Mouse (Mus musculus) lung, embryonic 16.5 days (tissue): ENCODE results near the gene Kpna1. TPM values are rescaled to one million over a fixed set of nuclear protein-coding genes. Genes with fewer than 3 reads are reported as not detected.
A peak's percentile ranks its signal among the peaks of the same experiment; 100 is the strongest.
"Not testable (repeated sequence)": the region's sequence is repeated elsewhere in the genome, so short reads cannot be mapped to it uniquely, and the experiment has no call there.

Experiments used
- ATAC-seq: fragments of 200-750 bp; cut with Nextera tagmentation; 2 replicates; pipeline ENCODE4 v1.8.0; 2017; ENCODE audit warnings: low read depth, mild to moderate bottlenecking, moderate library complexity
- H3K27ac ChIP-seq: fragments of 300-500 bp; sonication (generic); 2 replicates; pipeline ENCODE4 v1.5.1; 2014; ENCODE audit warnings: mild to moderate bottlenecking, control low read depth, low read length
- H3K27me3 ChIP-seq: fragments of 300-500 bp; sonication (generic); 2 replicates; pipeline ENCODE4 v1.6.1; 2014; ENCODE audit warnings: low read depth, low read length, mixed read lengths; ENCODE audit not compliant: control insufficient read depth, insufficient read depth
- H3K36me3 ChIP-seq: fragments of 300-500 bp; sonication (generic); 2 replicates; pipeline ENCODE4 v1.6.1; 2014; ENCODE audit warnings: low read length; ENCODE audit not compliant: control insufficient read depth, insufficient read depth
- H3K4me1 ChIP-seq: fragments of 300-500 bp; sonication (generic); replicated peaks from 2 replicates; pipeline ENCODE4 v1.6.1; 2014; ENCODE audit warnings: low read length, mixed read lengths; ENCODE audit not compliant: control insufficient read depth, insufficient read depth
- H3K4me2 ChIP-seq: fragments of 300-500 bp; sonication (generic); 2 replicates; pipeline ENCODE4 v1.6.1; 2014; ENCODE audit warnings: low read depth, low read length, control low read depth
- H3K4me3 ChIP-seq: fragments of 300-500 bp; sonication (generic); 2 replicates; pipeline ENCODE4 v1.5.1; 2014; ENCODE audit warnings: mild to moderate bottlenecking, low read length, control low read depth
- H3K9ac ChIP-seq: fragments of 300-500 bp; sonication (generic); 2 replicates; pipeline ENCODE4 v1.6.1; 2014; ENCODE audit warnings: low read length, control low read depth
- H3K9me3 ChIP-seq: fragments of 300-500 bp; sonication (generic); 2 replicates; pipeline ENCODE4 v1.6.1; 2016; ENCODE audit warnings: low read length; ENCODE audit not compliant: control insufficient read depth
- WGBS: fragments of 180-500 bp; shearing (Covaris S2); extraction: QIAGEN DNeasy Blood & Tissue Kit; methylation state at CpG from one replicate; pipeline ENCODE4 v1.1.7; 2014; 5-methylcytosine and 5-hydroxymethylcytosine counted together
- polyA plus RNA-seq: library from polyadenylated mRNA; unstranded; fragments of >200 nt; fragmentation: Nextera tagmentation; extraction: Ambion mirVana; gene quantifications from 2 replicates; pipeline ENCODE4 v1.2.1, GENCODE M21; 2015

The Kpna1 gene
- 29.5 and 34.8 TPM in 2 replicates for polyA plus RNA-seq

DNA sequence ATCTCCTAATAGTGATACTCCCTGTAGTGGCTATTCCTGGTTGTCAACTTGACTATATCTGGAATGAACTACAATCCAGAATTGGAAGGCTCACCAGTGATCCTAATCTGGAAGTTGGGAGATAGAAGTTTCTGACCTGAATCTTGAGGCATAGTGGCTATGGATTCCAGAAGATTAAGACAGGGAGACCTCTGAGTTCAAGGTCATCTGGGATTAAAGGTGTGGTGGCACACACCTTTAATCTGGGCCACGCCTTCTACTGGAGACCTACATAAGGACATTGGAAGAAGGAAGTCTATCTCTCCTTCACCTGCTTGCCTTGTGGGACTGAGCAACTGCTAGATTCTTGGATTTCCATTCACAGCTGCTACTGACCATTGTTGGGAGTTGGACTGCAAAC is at the start of gene Kpna1:
Kpna1 (plus strand) TSS at position 301 of the 400 bp plus-strand sequence.
- not testable (repeated sequence) for H3K36me3 ChIP-seq, H3K9ac ChIP-seq, H3K27me3 ChIP-seq, H3K27ac ChIP-seq, H3K9me3 ChIP-seq, H3K4me1 ChIP-seq, H3K4me2 ChIP-seq, ATAC-seq, H3K4me3 ChIP-seq
- WGBS, result 100% methylated on average over 1 of the region's 1 CpGs

GRCm38 (mm10) chr16:35932179-35933055 is 46.1 kb upstream of the Kpna1 start:
- H3K4me1 ChIP-seq, result no peaks in the 10 kb centered on the region; the same call in 1 of the 2 replicates
- no peak overlapping the region for H3K4me2 ChIP-seq
- no peak overlapping the region for H3K27ac ChIP-seq
- H3K27me3 ChIP-seq, result no peaks in the 10 kb centered on the region
- H3K4me3 ChIP-seq, result no peak overlapping the region
- H3K9me3 ChIP-seq, result no peaks in the 10 kb centered on the region
- no peak overlapping the region for H3K9ac ChIP-seq
- WGBS, result 80% methylated on average over 19 of the region's 19 CpGs
- ATAC-seq, result no peak
- no peaks in the 10 kb centered on the region for H3K36me3 ChIP-seq

DNA sequence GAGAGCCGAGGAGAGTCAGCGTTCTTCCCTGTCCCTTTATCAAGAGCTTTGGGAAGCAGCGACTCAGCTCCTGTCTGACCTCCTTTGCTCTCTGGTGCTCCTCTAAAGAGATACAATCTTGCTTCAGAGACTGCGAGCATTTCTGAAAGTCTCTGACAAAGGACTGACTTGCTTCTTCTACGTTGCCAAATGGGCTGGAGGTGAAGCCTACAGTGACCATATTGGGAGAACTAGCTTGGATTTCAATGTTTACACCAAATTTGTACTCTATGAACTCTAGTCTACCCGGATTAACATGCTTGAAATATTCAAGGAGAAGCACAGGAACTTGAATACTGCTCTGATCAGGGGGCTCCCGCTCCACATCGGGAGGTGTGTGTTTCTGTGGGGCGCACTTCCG is 45.4 kb upstream of the Kpna1 start:
- 69% methylated on average over 10 of the region's 10 CpGs for whole genome bisulfite sequencing
- H3K9ac ChIP-seq, result no peak overlapping the region
- H3K36me3 ChIP-seq, result no peaks in the 10 kb centered on the region
- no peak overlapping the region for H3K4me2 ChIP-seq
- no peaks in the 10 kb centered on the region; the same call in 1 of the 2 replicates for H3K4me1 ChIP-seq
- H3K27ac ChIP-seq, result no peak overlapping the region
- H3K4me3 ChIP-seq, result no peak overlapping the region
- no peak for ATAC-seq
- no peaks in the 10 kb centered on the region for H3K9me3 ChIP-seq
- H3K27me3 ChIP-seq, result no peaks in the 10 kb centered on the region

DNA sequence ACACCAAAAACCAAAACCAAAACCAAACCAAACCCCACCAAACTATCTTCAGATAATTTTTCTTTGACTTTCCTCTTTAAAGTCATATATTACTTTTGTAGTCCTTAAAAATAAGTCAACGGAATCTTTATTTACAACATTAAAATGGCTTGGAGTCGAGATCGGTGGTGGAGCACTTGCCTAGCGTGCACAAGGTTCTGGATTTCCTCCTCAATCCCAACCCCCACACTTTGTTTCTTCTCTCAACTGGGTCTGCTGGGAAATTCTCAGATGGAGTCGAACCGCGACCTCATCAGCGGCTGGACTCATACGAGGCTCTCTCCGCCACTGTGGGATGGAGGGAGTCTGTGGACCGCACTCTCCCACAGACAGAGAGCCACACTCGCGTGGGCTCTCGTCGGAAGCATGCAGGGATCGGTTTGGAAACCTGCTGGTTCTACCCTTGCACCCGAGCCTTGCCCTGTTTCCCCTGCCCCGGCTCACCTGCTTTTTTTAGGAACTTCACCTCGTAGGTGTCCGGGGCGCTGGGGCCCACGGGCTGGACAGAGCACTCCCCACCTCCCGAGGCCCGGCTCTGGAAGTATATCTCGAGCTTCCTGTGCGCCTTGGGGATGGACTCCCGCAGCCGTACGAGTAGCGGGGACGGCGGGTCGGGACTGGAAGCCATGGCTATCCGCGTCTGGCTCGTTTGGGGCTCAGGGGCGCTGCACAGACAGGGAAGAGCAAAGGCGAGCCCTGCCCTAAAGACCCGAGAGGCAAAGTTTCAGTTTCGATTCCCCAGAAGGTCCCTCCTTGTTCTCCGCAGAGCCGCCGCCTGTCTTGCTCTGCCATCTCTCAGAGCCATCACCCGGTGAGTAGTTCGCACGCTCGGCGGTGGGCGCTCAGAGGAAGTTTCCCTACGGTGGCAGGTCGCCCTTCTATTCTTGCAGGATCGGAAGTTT is 40.1 kb upstream of the Kpna1 start, which contains the start of the genes Parp9 and Dtx3l:
Parp9 (plus strand) TSS at position 260 of the 941 bp plus-strand sequence.
Dtx3l (minus strand) TSS at position 941 of the 941 bp plus-strand sequence.
- Histone ChIP-seq H3K4me1 (peaks cover 3% of the 10 kb centered on the region), H3K27me3 (no peaks in the 10 kb centered on the region), H3K9ac (peak within 1 kb of the TSS; percentile 84), H3K9me3 (no peaks in the 10 kb centered on the region), H3K27ac (peak within 1 kb of the TSS; percentile 68), H3K36me3 (peaks cover 3% of the 10 kb centered on the region; the same call in 1 of the 2 replicates), H3K4me3 (peak within 1 kb of the TSS; percentile 81), H3K4me2 (peak within 1 kb of the TSS; percentile 94)
- ATAC-seq, result peak; percentile 61
- WGBS, result under 1% methylated on average over 52 of the region's 52 CpGs

GRCm38 (mm10) chr16:35939261-35939660 is 39.3 kb upstream of the Kpna1 start:
- WGBS, result 4% methylated on average over 6 of the region's 6 CpGs
- H3K27ac ChIP-seq, result peak overlapping the region; percentile 68; the same call in 1 of the 2 replicates
- peak overlapping the region; percentile 81 for H3K4me3 ChIP-seq
- H3K36me3 ChIP-seq, result peaks cover 3% of the 10 kb centered on the region; the same call in 1 of the 2 replicates
- H3K4me2 ChIP-seq, result peak overlapping the region; percentile 94
- peak overlapping the region; percentile 84 for H3K9ac ChIP-seq
- H3K4me1 ChIP-seq, result peaks cover 3% of the 10 kb centered on the region
- no peaks in the 10 kb centered on the region for H3K27me3 ChIP-seq
- ATAC-seq, result peak; percentile 56
- no peaks in the 10 kb centered on the region for H3K9me3 ChIP-seq

DNA sequence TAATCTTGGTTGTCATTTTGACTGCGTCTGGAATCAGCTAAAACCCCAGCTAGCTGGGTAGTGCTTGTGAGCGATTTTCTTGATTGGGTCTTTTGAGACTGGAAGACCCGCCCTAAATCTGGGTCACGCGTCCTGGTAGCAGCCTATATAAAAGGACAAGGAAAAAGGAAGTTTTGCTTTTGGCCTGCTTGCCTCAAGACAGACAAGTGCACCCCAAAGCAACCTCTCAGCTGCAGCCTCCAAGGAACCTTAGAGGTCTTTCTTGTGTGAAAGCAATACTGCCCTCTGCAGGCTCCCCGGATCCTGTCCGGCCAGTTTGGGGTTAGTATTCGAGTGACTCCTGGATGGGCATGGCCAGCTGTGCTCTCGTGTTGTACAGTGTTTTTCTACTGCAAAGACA is 38.9 kb upstream of the Kpna1 start:
- H3K36me3 ChIP-seq, result peaks cover 3% of the 10 kb centered on the region; the same call in 1 of the 2 replicates
- H3K9ac ChIP-seq, result peak overlapping the region; percentile 84; the same call in 1 of the 2 replicates
- no peak overlapping the region for H3K27ac ChIP-seq
- H3K4me1 ChIP-seq, result peaks cover 3% of the 10 kb centered on the region
- peak overlapping the region; percentile 81 for H3K4me3 ChIP-seq
- peak; percentile 75 for ATAC-seq
- 13% methylated on average over 9 of the region's 9 CpGs for WGBS
- no peaks in the 10 kb centered on the region for H3K27me3 ChIP-seq
- H3K9me3 ChIP-seq, result no peaks in the 10 kb centered on the region
- peak overlapping the region; percentile 94 for H3K4me2 ChIP-seq

DNA sequence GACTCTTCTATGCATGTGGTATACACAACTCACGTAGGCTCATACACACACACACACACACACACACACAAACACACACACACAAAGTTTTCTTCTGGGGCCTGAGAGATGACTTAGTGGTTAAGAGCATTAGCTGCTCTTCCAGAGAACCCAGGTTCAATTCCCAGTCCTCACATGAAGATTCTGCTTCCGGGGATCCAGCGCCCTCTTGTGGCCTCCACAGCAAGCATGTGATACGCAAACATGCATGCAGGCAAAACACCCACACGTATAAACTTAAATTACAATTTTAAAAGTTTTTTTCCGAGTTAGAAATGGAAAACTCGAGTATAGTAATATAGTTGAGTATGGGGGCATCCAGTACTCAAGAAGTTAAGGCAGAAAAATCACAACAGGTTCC is 37.2 kb upstream of the Kpna1 start:
- WGBS, result 73% methylated on average over 7 of the region's 7 CpGs
- no peak overlapping the region for H3K9ac ChIP-seq
- no peak overlapping the region for H3K4me2 ChIP-seq
- H3K36me3 ChIP-seq, result peaks cover 3% of the 10 kb centered on the region; the same call in 1 of the 2 replicates
- no peak overlapping the region for H3K27ac ChIP-seq
- no peaks in the 10 kb centered on the region for H3K27me3 ChIP-seq
- H3K9me3 ChIP-seq, result no peaks in the 10 kb centered on the region
- H3K4me1 ChIP-seq, result peaks cover 3% of the 10 kb centered on the region
- no peak overlapping the region for H3K4me3 ChIP-seq
- ATAC-seq, result no peak

GRCm38 (mm10) chr16:35949264-35949663 is 29.3 kb upstream of the Kpna1 start:
- no peaks in the 10 kb centered on the region for H3K27me3 ChIP-seq
- ATAC-seq, result no peak
- no peak overlapping the region for H3K4me3 ChIP-seq
- 79% methylated on average over 5 of the region's 5 CpGs for WGBS
- no peaks in the 10 kb centered on the region for H3K9me3 ChIP-seq
- peaks cover 2% of the 10 kb centered on the region; the same call in 1 of the 2 replicates for H3K36me3 ChIP-seq
- no peak overlapping the region for H3K27ac ChIP-seq
- no peaks in the 10 kb centered on the region for H3K4me1 ChIP-seq
- H3K9ac ChIP-seq, result no peak overlapping the region
- H3K4me2 ChIP-seq, result no peak overlapping the region
